Comparison of ENCODE assay signal across 8 mouse cellular contexts in the genomic region with DNA sequence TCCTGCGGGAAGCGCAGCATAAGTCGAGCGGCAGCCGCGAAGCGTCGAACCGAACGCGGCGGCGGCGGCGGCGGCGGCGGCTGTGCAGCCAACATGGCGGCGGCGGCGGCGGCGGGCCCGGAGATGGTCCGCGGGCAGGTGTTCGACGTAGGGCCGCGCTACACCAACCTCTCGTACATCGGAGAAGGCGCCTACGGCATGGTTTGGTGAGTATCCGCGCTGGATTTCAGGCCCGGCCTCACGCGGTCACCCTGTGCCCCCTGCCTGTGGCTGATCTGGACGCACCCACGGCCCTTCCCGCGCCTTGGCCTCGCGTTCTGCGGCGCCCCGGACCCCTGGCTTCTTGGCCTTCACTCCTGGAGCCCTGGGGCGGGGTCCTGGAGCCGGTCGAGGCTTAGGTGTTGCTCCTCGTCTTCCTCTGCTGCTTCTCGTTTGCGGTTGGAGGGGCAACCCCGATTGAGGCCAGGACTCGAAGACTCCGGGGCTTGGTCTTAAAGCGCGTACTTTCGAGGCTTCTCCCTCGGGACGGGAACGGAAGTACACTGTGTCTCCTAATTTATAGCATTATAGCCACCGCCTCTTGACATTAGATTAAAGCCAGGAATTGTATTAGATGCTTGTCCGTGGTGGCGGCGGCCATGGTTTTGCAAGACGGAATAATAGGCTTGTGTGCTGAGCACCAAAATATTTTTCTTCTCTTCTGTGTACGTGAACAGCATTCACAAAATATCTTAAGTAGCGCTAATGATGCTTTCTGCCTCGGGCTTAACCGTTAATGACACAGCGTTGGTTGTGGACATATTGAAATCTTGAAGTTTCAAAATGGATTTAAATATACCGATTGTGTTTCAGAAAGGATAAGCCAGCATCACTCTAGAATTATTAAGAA. TPM values are rescaled to one million over a fixed set of nuclear protein-coding genes. Genes with fewer than 3 reads are reported as not detected.
DNase-seq lines count a peak whose midpoint lies in the region; ATAC-seq and TF ChIP-seq lines count a peak whose summit lies in the region.

No protein-coding gene starts in this region.

- peak overlapping the region; percentile 92 for H3K9ac ChIP-seq in forebrain, embryonic 15.5 days (replicated peaks)
- peak overlapping the region; percentile 97 for H3K9ac ChIP-seq in hindbrain, embryonic 13.5 days
- H3K9ac ChIP-seq in limb, embryonic 12.5 days (replicated peaks) = peak overlapping the region; percentile 93
- H3K9ac ChIP-seq in midbrain, embryonic 12.5 days (replicated peaks) = peak overlapping the region; percentile 94

- H3K9me3 ChIP-seq in forebrain, embryonic 15.5 days = no peaks in the 10 kb centered on the region
- H3K9me3 ChIP-seq in hindbrain, embryonic 13.5 days = no peaks in the 10 kb centered on the region
- H3K9me3 ChIP-seq in limb, embryonic 12.5 days = no peaks in the 10 kb centered on the region
- no peaks in the 10 kb centered on the region for H3K9me3 ChIP-seq in midbrain, embryonic 12.5 days

- peaks cover 18% of the 10 kb centered on the region for H3K4me1 ChIP-seq in bone marrow macrophage, adult 2 months (ENCODE audit: control insufficient read depth, insufficient read depth, low read length)
- peaks cover 28% of the 10 kb centered on the region for H3K4me1 ChIP-seq in forebrain, embryonic 15.5 days
- H3K4me1 ChIP-seq in hindbrain, embryonic 13.5 days (replicated peaks) = peaks cover 29% of the 10 kb centered on the region
- H3K4me1 ChIP-seq in limb, embryonic 12.5 days (replicated peaks) = peaks cover 10% of the 10 kb centered on the region
- H3K4me1 ChIP-seq in midbrain, embryonic 12.5 days = peaks cover 22% of the 10 kb centered on the region

- peak overlapping the region; percentile 56 for H3K27ac ChIP-seq in bone marrow macrophage, adult 2 months (ENCODE audit: insufficient read depth, low read depth, low read length)
- H3K27ac ChIP-seq in forebrain, embryonic 15.5 days (replicated peaks) = peak overlapping the region; percentile 98
- peak overlapping the region; percentile 97 for H3K27ac ChIP-seq in hindbrain, embryonic 13.5 days
- peak overlapping the region; percentile 94 for H3K27ac ChIP-seq in limb, embryonic 12.5 days
- peak overlapping the region; percentile 92 for H3K27ac ChIP-seq in midbrain, embryonic 12.5 days (replicated peaks)

- no peak for TF ChIP-seq CTCF in bone marrow macrophage, adult 2 months (IDR thresholded peaks at IDR 0.05; ENCODE audit: low read depth, low read length)

- TF ChIP-seq POLR2A in bone marrow macrophage, adult 2 months (IDR thresholded peaks at IDR 0.05; ENCODE audit: borderline replicate concordance, low read depth, low read length) = no peak

- H3K27me3 ChIP-seq in forebrain, embryonic 15.5 days = no peaks in the 10 kb centered on the region
- H3K27me3 ChIP-seq in hindbrain, embryonic 13.5 days = no peaks in the 10 kb centered on the region
- H3K27me3 ChIP-seq in limb, embryonic 12.5 days = no peaks in the 10 kb centered on the region
- no peaks in the 10 kb centered on the region for H3K27me3 ChIP-seq in midbrain, embryonic 12.5 days

- no peaks in the 10 kb centered on the region; the same call in 1 of the 2 replicates for H3K36me3 ChIP-seq in forebrain, embryonic 15.5 days
- peaks cover 9% of the 10 kb centered on the region; the same call in 1 of the 2 replicates for H3K36me3 ChIP-seq in hindbrain, embryonic 13.5 days
- H3K36me3 ChIP-seq in limb, embryonic 12.5 days = peaks cover 24% of the 10 kb centered on the region
- H3K36me3 ChIP-seq in midbrain, embryonic 12.5 days = peaks cover 11% of the 10 kb centered on the region

- peak; percentile 80 for ATAC-seq in forebrain, embryonic 15.5 days (replicated peaks)
- peak; percentile 79 for ATAC-seq in hindbrain, embryonic 13.5 days (ENCODE audit: low FRiP score)
- peak; percentile 49 for ATAC-seq in limb, embryonic 12.5 days (ENCODE audit: insufficient number of reproducible peaks, insufficient read depth, low FRiP score, low TSS enrichment, low read depth)
- peak; percentile 78 for ATAC-seq in midbrain, embryonic 12.5 days (ENCODE audit: low FRiP score, low read depth)

- H3K4me3 ChIP-seq in bone marrow macrophage, adult 2 months (ENCODE audit: insufficient read depth, low read length) = peak overlapping the region; percentile 90
- H3K4me3 ChIP-seq in forebrain, embryonic 15.5 days = peak overlapping the region; percentile 92
- peak overlapping the region; percentile 100 for H3K4me3 ChIP-seq in hindbrain, embryonic 13.5 days
- peak overlapping the region; percentile 98 for H3K4me3 ChIP-seq in limb, embryonic 12.5 days (replicated peaks)
- H3K4me3 ChIP-seq in midbrain, embryonic 12.5 days = peak overlapping the region; percentile 94

- H3K4me2 ChIP-seq in forebrain, embryonic 15.5 days (replicated peaks) = peak overlapping the region; percentile 80
- peak overlapping the region; percentile 70 for H3K4me2 ChIP-seq in hindbrain, embryonic 13.5 days
- H3K4me2 ChIP-seq in limb, embryonic 12.5 days = peak overlapping the region; percentile 76
- peak overlapping the region; percentile 60 for H3K4me2 ChIP-seq in midbrain, embryonic 12.5 days (replicated peaks)

- peak; percentile 45 to 56 for DNase-seq in right cerebral cortex, postnatal 10 days (ENCODE audit: low spot score in 2 of 2)
- no peak for DNase-seq in right cerebral cortex, postnatal 36 days (ENCODE audit: low spot score in 2 of 2)
- peak; percentile 67 for DNase-seq in thymus, postnatal 25 days

- WGBS in forebrain, embryonic 15.5 days = under 1% methylated on average over 68 of the region's 75 CpGs
- under 1% methylated on average over 72 of the region's 75 CpGs for WGBS in hindbrain, embryonic 13.5 days
- under 1% methylated on average over 75 of the region's 75 CpGs for WGBS in limb, embryonic 12.5 days
- WGBS in midbrain, embryonic 12.5 days = under 1% methylated on average over 49 of the region's 75 CpGs

RNA-seq across cellular contexts. Expression of a gene that starts 0.6 kb away (rescaled TPM):
- 105 and 111 TPM in 2 replicates for polyA plus RNA-seq in bone marrow macrophage, adult 2 months (2012; ENCODE audit: insufficient read depth, insufficient read length, missing spikeins)
- polyA plus RNA-seq in forebrain, embryonic 15.5 days (2015; fragmentation: Nextera tagmentation; extraction: Ambion mirVana) = 186 and 193 TPM in 2 replicates
- 166 and 169 TPM in 2 replicates for polyA plus RNA-seq in hindbrain, embryonic 13.5 days (2015; fragmentation: Nextera tagmentation; extraction: Ambion mirVana)
- polyA plus RNA-seq in limb, embryonic 12.5 days (2016; fragmentation: Nextera tagmentation; extraction: Ambion mirVana) = 142 and 144 TPM in 2 replicates
- 167 TPM in 2 replicates for polyA plus RNA-seq in midbrain, embryonic 12.5 days (2016; fragmentation: Nextera tagmentation; extraction: Ambion mirVana)

Comparison
In these comparisons a context has a peak if more than half of its experiments do, and no peak if none do; other contexts are left out.
1. DNase-seq: peak in right cerebral cortex, postnatal 10 days (2 of 2) and thymus, postnatal 25 days (single experiment); none in right cerebral cortex, postnatal 36 days (0 of 2).
2. Peak in every context shown above with its lines, with median percentiles within 50 percentile points of each other: H3K27ac ChIP-seq, H3K4me3 ChIP-seq, ATAC-seq, H3K4me2 ChIP-seq and H3K9ac ChIP-seq.